In genomic region chr6:54119885-54120666, GRCm38 (mm10) we compare ENCODE assay signal across 9 mouse cellular contexts.
A peak's percentile ranks its signal among the peaks of the same experiment; 100 is the strongest.
DNase-seq lines count a peak whose midpoint lies in the region; ATAC-seq lines count a peak whose summit lies in the region.
"Had no signal": no experiment of that assay in that cellular context is flagged by ENCODE, and none has a peak within 500 bp of the region (broad histone marks: within the 10 kb centered on the region; RNA-seq: fewer than 3 reads in every experiment).

No protein-coding gene starts in this region.

- no peak overlapping the region for H3K27ac ChIP-seq in kidney, embryonic 14.5 days (ENCODE audit: low read depth, low read length)
- H3K27ac ChIP-seq in kidney, embryonic 15.5 days: no peak overlapping the region
- H3K27ac ChIP-seq: heart, embryonic 15.5 days had no signal

- no peak for ATAC-seq in kidney, embryonic 14.5 days (ENCODE audit: low FRiP score, low TSS enrichment)
- ATAC-seq in kidney, embryonic 15.5 days (replicated peaks; ENCODE audit: low FRiP score): no peak

- H3K27me3 ChIP-seq in kidney, embryonic 14.5 days (ENCODE audit: control insufficient read depth, insufficient read depth, low read length): no peaks in the 10 kb centered on the region
- H3K27me3 ChIP-seq in kidney, embryonic 15.5 days: no peaks in the 10 kb centered on the region
- H3K27me3 ChIP-seq: heart, embryonic 15.5 days had no signal

- peak; percentile 25 for DNase-seq in right cerebral cortex, adult 18-20 months
- DNase-seq in right cerebral cortex, postnatal 36 days (ENCODE audit: low spot score in 2 of 2): no peak
- DNase-seq in cerebellum, postnatal 25 days: peak; percentile 96
- DNase-seq in induced T-regulatory cell, adult 2 months (ENCODE audit: low read depth): peak; percentile 76
- peak; percentile 87 for DNase-seq in retina, postnatal 1 day
- DNase-seq in c-Kit-positive CD71-positive TER-119-positive erythroid progenitor cells, embryonic 14.5 days (ENCODE audit: low spot score): no peak

- no peaks in the 10 kb centered on the region for H3K36me3 ChIP-seq in kidney, embryonic 14.5 days (ENCODE audit: control insufficient read depth, insufficient read depth, low read length)
- H3K36me3 ChIP-seq in kidney, embryonic 15.5 days: no peaks in the 10 kb centered on the region
- H3K36me3 ChIP-seq: heart, embryonic 15.5 days had no signal

- no peak overlapping the region for H3K9ac ChIP-seq in kidney, embryonic 14.5 days (ENCODE audit: low read depth, low read length)
- no peak overlapping the region for H3K9ac ChIP-seq in kidney, embryonic 15.5 days
- H3K9ac ChIP-seq: heart, embryonic 15.5 days had no signal

- H3K9me3 ChIP-seq in kidney, embryonic 14.5 days (ENCODE audit: control insufficient read depth, low read length): no peaks in the 10 kb centered on the region
- H3K9me3 ChIP-seq in kidney, embryonic 15.5 days (replicated peaks): no peaks in the 10 kb centered on the region
- H3K9me3 ChIP-seq: heart, embryonic 15.5 days had no signal

- no peak overlapping the region for H3K4me3 ChIP-seq in kidney, embryonic 14.5 days (ENCODE audit: low read length)
- H3K4me3 ChIP-seq in kidney, embryonic 15.5 days (replicated peaks): no peak overlapping the region
- H3K4me3 ChIP-seq: heart, embryonic 15.5 days had no signal

- WGBS in kidney, embryonic 14.5 days: 42% methylated on average over 13 of the region's 13 CpGs
- WGBS in kidney, embryonic 15.5 days: 47% methylated on average over 13 of the region's 13 CpGs

- no peaks in the 10 kb centered on the region for H3K4me1 ChIP-seq in kidney, embryonic 14.5 days (ENCODE audit: control insufficient read depth, insufficient read depth, low read length)
- H3K4me1 ChIP-seq in kidney, embryonic 15.5 days: peaks cover 3% of the 10 kb centered on the region; the same call in 1 of the 2 replicates

- H3K4me2 ChIP-seq in kidney, embryonic 14.5 days (replicated peaks; ENCODE audit: low read depth, low read length): no peak overlapping the region
- H3K4me2 ChIP-seq in kidney, embryonic 15.5 days: no peak overlapping the region
- H3K4me2 ChIP-seq: heart, embryonic 15.5 days had no signal

Comparison
In these comparisons a context has a peak if more than half of its experiments do, and no peak if none do; other contexts are left out.
1. DNase-seq: peak in right cerebral cortex, adult 18-20 months (single experiment), cerebellum, postnatal 25 days (2 of 2), induced T-regulatory cell, adult 2 months (single experiment) and retina, postnatal 1 day (single experiment); none in right cerebral cortex, postnatal 36 days (0 of 2) and c-Kit-positive CD71-positive TER-119-positive erythroid progenitor cells, embryonic 14.5 days (single experiment).